Comparison of ENCODE assay signal across 11 mouse cellular contexts in the genomic region with DNA sequence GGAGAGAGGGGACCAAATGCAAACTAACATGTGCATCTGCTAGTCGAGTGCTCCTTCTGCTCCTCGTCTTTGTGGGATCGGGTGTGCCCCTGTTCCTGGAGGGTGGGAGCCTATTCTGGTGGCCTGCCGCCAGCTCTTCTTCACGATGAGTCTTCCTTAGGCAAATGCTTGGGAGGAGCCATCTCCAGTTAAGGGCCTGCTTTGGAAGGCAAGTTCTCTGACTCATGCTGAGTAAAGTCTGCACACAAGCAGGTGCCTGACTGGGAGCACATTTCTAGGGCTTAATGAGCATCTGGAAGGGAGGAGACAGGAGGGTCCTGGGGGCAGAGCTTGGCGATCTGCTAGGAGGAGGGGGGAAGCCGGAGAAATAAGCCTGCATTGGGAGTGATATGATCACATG.
DNase-seq lines count a peak whose midpoint lies in the region; ATAC-seq and TF ChIP-seq lines count a peak whose summit lies in the region.
"Had no signal": no experiment of that assay in that cellular context is flagged by ENCODE, and none has a peak within 500 bp of the region (broad histone marks: within the 10 kb centered on the region; RNA-seq: fewer than 3 reads in every experiment).

No protein-coding gene starts in this region.

- ATAC-seq in hindbrain, embryonic 16.5 days: peak; percentile 35
- ATAC-seq in hindbrain, embryonic 12.5 days (ENCODE audit: low FRiP score): no peak
- ATAC-seq: intestine, embryonic 16.5 days had no signal

- no peaks in the 10 kb centered on the region for H3K27me3 ChIP-seq in hindbrain, embryonic 16.5 days (replicated peaks; ENCODE audit: control insufficient read depth, insufficient read depth, low read length)
- H3K27me3 ChIP-seq in hindbrain, embryonic 12.5 days: no peaks in the 10 kb centered on the region; the same call in 1 of the 2 replicates
- H3K27me3 ChIP-seq in thymus, adult 2 months (ENCODE audit: control insufficient read depth, insufficient read depth, low read length): no peaks in the 10 kb centered on the region
- H3K27me3 ChIP-seq: liver, embryonic 15.5 days had no signal

- no peak overlapping the region for H3K27ac ChIP-seq in hindbrain, embryonic 16.5 days (ENCODE audit: low read depth, low read length)
- no peak overlapping the region for H3K27ac ChIP-seq in hindbrain, embryonic 12.5 days
- no peak overlapping the region for H3K27ac ChIP-seq in thymus, adult 2 months (ENCODE audit: control insufficient read depth, insufficient read depth, low read length)
- H3K27ac ChIP-seq: liver, embryonic 15.5 days had no signal

- intact Hi-C loops in left cerebral cortex, postnatal 36 days (cut with DNase I): no loop called here

- no peak overlapping the region for H3K4me2 ChIP-seq in hindbrain, embryonic 16.5 days (ENCODE audit: low read length)
- H3K4me2 ChIP-seq in hindbrain, embryonic 12.5 days (replicated peaks): no peak overlapping the region
- H3K4me2 ChIP-seq: liver, embryonic 15.5 days had no signal

- no peak overlapping the region for H3K9ac ChIP-seq in hindbrain, embryonic 16.5 days (ENCODE audit: low read depth, low read length)
- no peak overlapping the region for H3K9ac ChIP-seq in hindbrain, embryonic 12.5 days
- H3K9ac ChIP-seq: liver, embryonic 15.5 days had no signal

- no peaks in the 10 kb centered on the region for H3K9me3 ChIP-seq in hindbrain, embryonic 16.5 days (ENCODE audit: control insufficient read depth, low read length)
- no peaks in the 10 kb centered on the region for H3K9me3 ChIP-seq in hindbrain, embryonic 12.5 days (replicated peaks)
- H3K9me3 ChIP-seq: liver, embryonic 15.5 days; megakaryocyte, embryonic 14.5 days had no signal

- DNase-seq in 3T3-L1 (ENCODE audit: low read depth, low spot score) (peak; percentile 44), ZHBTc4 (ENCODE audit: low read depth, low spot score) (peak; percentile 34)
- peak; percentile 53 to 62 for DNase-seq in left cerebral cortex, postnatal 36 days (ENCODE audit: low spot score in 2 of 2)
- DNase-seq in thymus, adult 2 months: no peak
- no peak for DNase-seq in yolk sac, embryonic 10.5 days (ENCODE audit: low spot score)
- DNase-seq in embryo, embryonic 9.5 days (ENCODE audit: extremely low spot score): no peak

- TF ChIP-seq POLR2A in thymus, adult 2 months (IDR thresholded peaks at IDR 0.05; ENCODE audit: control insufficient read depth, extremely low read depth, insufficient read depth, low read length, poor library complexity): no peak

- H3K4me1 ChIP-seq in hindbrain, embryonic 16.5 days (ENCODE audit: control insufficient read depth, insufficient read depth, low read depth, low read length): no peaks in the 10 kb centered on the region
- no peaks in the 10 kb centered on the region for H3K4me1 ChIP-seq in hindbrain, embryonic 12.5 days
- no peaks in the 10 kb centered on the region; the same call in 1 of the 2 replicates for H3K4me1 ChIP-seq in thymus, adult 2 months (replicated peaks; ENCODE audit: control insufficient read depth, insufficient read depth, low read length)
- H3K4me1 ChIP-seq: liver, embryonic 15.5 days; megakaryocyte, embryonic 14.5 days had no signal

- TF ChIP-seq CTCF in thymus, adult 2 months (IDR thresholded peaks at IDR 0.05; ENCODE audit: borderline replicate concordance, control insufficient read depth, extremely low read depth, insufficient read depth, low read length, poor library complexity): no peak

- H3K36me3 ChIP-seq in hindbrain, embryonic 16.5 days (ENCODE audit: control insufficient read depth, insufficient read depth, low read length): no peaks in the 10 kb centered on the region
- H3K36me3 ChIP-seq in hindbrain, embryonic 12.5 days: no peaks in the 10 kb centered on the region
- no peaks in the 10 kb centered on the region for H3K36me3 ChIP-seq in thymus, adult 2 months (ENCODE audit: control insufficient read depth, insufficient read depth, low read length)
- H3K36me3 ChIP-seq: liver, embryonic 15.5 days had no signal

- H3K4me3 ChIP-seq in hindbrain, embryonic 16.5 days (ENCODE audit: low read length): no peak overlapping the region
- H3K4me3 ChIP-seq in hindbrain, embryonic 12.5 days: no peak overlapping the region
- H3K4me3 ChIP-seq in thymus, adult 2 months (ENCODE audit: control insufficient read depth, insufficient read depth, low read length): no peak overlapping the region
- H3K4me3 ChIP-seq: liver, embryonic 15.5 days; megakaryocyte, embryonic 14.5 days had no signal

- 54% methylated on average over 7 of the region's 7 CpGs for WGBS in hindbrain, embryonic 16.5 days
- 70% methylated on average over 7 of the region's 7 CpGs for WGBS in hindbrain, embryonic 12.5 days
- 84% methylated on average over 7 of the region's 7 CpGs for whole genome bisulfite sequencing in thymus, adult 2 months

Comparison
In these comparisons a context has a peak if more than half of its experiments do, and no peak if none do; other contexts are left out.
1. DNase-seq: peak in 3T3-L1 (single experiment), ZHBTc4 (single experiment) and left cerebral cortex, postnatal 36 days (2 of 2); none in thymus, adult 2 months (single experiment), yolk sac, embryonic 10.5 days (single experiment) and embryo, embryonic 9.5 days (single experiment).